Mouse (Mus musculus) gastrocnemius, adult 2 months (tissue): Measurements from ENCODE around the gene Dnaic1. TPM values are rescaled to one million over a fixed set of nuclear protein-coding genes. Genes with fewer than 3 reads are reported as not detected.

ENCODE experiments used
- DNase-seq: peaks from one replicate; pipeline ENCODE4 v3.0.0; 2022
- H3K27ac ChIP-seq: fragments of 200-600 bp; 2 replicates; pipeline ENCODE4 v1.8.1; 2022; ENCODE audit warnings: mild to moderate bottlenecking
- H3K4me3 ChIP-seq: fragments of 200-600 bp; 2 replicates; pipeline ENCODE4 v1.8.1; 2022; ENCODE audit warnings: mild to moderate bottlenecking, moderate library complexity
- CTCF ChIP-seq: fragments of 200-600 bp; IDR thresholded peaks from 2 replicates; pipeline ENCODE4 v1.8.1; 2022; ENCODE audit warnings: antibody characterized with exemption, mild to moderate bottlenecking, moderate library complexity
- intact Hi-C: fragments of 180-260 bp; cut with DNase I; formaldehyde crosslinking; loops from one replicate; pipeline ENCODE4 v1.15.1; 2025
- total RNA-seq, 2 experiments: library from RNA; stranded (reverse); gene quantifications; 2 replicates each; pipeline ENCODE4 v1.2.3; 2021

Gene Dnaic1
- total RNA-seq, 2 experiments from 2014 or later, result 0.56 to 0.59 TPM

- DNase-seq, result no peak
- TF ChIP-seq CTCF, result no peak
- no peak overlapping the region for H3K27ac ChIP-seq
- intact Hi-C loops, result no loop called here
- H3K4me3 ChIP-seq, result no peak overlapping the region
Observed at GRCm38 (mm10) chr4:41659556-41659955, 90.0 kb downstream of the Dnaic1 start.

DNA sequence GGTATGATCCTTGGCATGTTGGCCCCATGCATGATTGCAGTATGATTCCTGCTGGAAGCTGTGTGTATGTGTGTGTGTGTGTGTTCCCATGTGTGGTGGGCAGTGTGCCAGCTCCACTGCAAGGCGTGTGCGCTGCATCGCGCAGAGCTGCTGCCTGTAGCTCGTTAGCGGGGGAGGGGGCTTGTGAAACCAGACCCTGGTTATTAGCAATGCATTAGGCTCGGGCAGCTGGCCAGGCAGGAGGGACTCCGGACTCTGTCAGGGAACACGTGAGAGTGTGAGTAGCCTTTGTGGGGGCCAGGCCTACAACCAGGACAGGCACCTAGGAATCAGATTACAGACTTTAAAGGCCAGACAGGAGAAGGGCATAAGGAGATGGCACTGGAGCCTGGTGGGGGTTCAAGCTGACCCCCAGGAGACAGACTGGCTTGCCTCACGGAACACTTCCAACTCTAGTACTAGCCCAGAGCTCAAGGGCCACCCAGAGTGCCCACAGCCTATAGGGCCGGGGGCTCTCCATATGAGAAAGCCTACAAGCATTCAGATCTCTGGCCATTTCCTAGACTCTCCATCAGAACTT lies 91.4 kb downstream of the Dnaic1 start:
- no peak for TF ChIP-seq CTCF
- peak; percentile 63 for DNase-seq
- no peak overlapping the region for H3K4me3 ChIP-seq
- intact Hi-C loops, result no loop called here
- H3K27ac ChIP-seq, result peak overlapping the region; percentile 43; the same call in 1 of the 2 replicates

- intact Hi-C loops, result no loop called here
Observed at GRCm38 (mm10) chr4:41662723-41663122, 93.1 kb downstream of the Dnaic1 start.

DNA sequence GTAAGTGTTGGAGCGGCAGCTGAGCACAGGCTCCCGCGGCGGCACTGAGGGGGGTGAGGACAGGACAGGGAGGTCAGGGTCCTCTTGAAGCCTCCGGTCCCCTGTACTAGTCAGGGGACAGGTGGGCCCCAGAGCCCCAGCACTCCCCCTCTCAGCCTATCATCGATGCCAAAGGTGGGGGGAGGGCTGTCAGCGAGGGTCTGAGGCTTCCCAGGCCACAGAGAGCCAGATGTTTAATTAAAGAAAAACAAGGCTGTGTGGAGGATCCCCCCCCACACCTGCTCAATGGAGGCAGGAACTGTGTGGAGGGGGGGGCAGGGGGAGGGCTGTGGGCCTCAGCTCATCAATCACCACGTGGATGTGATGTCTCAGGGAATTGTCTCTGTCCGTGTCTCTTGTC lies 94.0 kb downstream of the Dnaic1 start:
- Histone ChIP-seq H3K27ac (peak overlapping the region; percentile 89), H3K4me3 (no peak overlapping the region)
- no peak for DNase-seq
- no peak for TF ChIP-seq CTCF
- intact Hi-C loops, result no loop called here

More at GRCm38 (mm10) chr4:41662723-41663122, 93.1 kb downstream of the Dnaic1 start:
- H3K27ac ChIP-seq, result no peak overlapping the region
- H3K4me3 ChIP-seq, result no peak overlapping the region
- no peak for DNase-seq
- no peak for TF ChIP-seq CTCF

DNA sequence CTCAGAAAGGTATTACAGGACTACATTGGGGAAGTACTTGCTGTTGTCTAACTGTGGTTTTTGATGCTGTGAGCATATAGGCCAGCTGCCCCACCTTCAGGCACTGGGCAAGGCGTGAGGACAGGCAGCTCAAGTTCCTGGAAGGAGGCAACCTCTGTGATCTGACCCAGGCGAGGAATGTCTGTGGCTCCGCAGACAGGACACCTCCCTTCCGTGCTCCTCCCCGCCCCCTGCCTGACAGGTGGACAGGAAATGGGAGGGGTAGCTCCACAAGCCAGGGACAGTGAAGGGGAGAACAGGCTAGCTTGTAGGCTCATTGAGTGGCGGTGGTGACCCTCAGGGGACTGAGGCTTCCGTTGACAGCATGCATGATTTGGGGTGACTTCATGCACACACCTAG lies 95.0 kb downstream of the Dnaic1 start:
- DNase-seq, result peak; percentile 83

DNA sequence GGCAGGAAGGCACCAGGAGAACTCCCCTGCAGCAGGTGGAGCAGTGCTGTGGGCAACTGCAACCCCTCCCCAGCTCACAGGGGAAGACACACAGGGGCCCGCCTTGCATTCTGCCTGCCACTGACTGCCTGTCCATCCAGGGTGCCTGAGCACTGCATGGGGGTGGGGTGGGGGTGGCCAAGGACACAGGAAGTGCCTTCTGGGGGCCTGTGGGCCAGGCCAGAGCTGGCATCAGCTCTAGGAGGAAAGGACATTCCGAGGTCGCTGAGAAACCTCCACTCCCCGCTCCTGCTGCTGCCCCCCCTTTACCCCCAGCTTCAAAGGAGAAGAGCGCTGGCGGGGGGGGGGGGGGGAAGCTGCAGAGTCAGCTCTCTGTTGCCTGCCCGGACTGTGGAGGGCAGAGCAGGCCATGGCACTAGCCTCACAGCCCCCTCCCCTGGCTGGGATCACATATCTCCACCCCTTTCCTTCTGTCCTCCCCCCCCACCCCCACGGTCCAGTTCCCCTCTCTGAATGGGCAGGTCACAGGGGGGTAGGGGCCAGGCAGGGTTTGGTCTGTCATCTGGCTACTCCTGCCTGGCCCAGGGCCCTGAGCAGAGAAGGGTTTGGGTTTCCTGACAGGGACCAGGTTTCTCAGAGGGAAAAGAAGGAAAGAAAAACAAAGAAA lies 95.6 kb downstream of the Dnaic1 start:
- TF ChIP-seq CTCF, result no peak
- Histone ChIP-seq H3K4me3 (peak overlapping the region; percentile 33), H3K27ac (peak overlapping the region; percentile 89)
- peak; percentile 76 for DNase-seq
- intact Hi-C loops, result no loop called here

More for the DNA sequence above, 95.0 kb downstream of the Dnaic1 start:
- H3K27ac ChIP-seq, result peak overlapping the region; percentile 89
- intact Hi-C loops, result no loop called here
- peak overlapping the region; percentile 33 for H3K4me3 ChIP-seq
- TF ChIP-seq CTCF, result no peak

GRCm38 (mm10) chr4:41666646-41667045 lies 97.1 kb downstream of the Dnaic1 start:
- DNase-seq, result peak; percentile 85
- H3K27ac ChIP-seq, result peak overlapping the region; percentile 77
- H3K4me3 ChIP-seq, result no peak overlapping the region
- intact Hi-C loops, result no loop called here
- peak; percentile 26; the same call in 1 of the 2 replicates for TF ChIP-seq CTCF

GRCm38 (mm10) chr4:41670836-41671235 lies 101.3 kb downstream of the Dnaic1 start:
- intact Hi-C loops, result no loop called here
- TF ChIP-seq CTCF, result no peak
- Histone ChIP-seq H3K4me3 (no peak overlapping the region), H3K27ac (no peak overlapping the region)
- no peak for DNase-seq

GRCm38 (mm10) chr4:41671500-41671899 lies 101.9 kb downstream of the Dnaic1 start:
- Histone ChIP-seq H3K4me3 (no peak overlapping the region), H3K27ac (no peak overlapping the region)
- no peak for TF ChIP-seq CTCF
- intact Hi-C loops, result no loop called here
- DNase-seq, result no peak

- intact Hi-C loops, result no loop called here
- no peak for TF ChIP-seq CTCF
- Histone ChIP-seq H3K4me3 (no peak overlapping the region), H3K27ac (no peak overlapping the region)
- DNase-seq, result no peak
Observed at GRCm38 (mm10) chr4:41671963-41672480, 102.4 kb downstream of the Dnaic1 start.

GRCm38 (mm10) chr4:41672522-41672963 lies 103.0 kb downstream of the Dnaic1 start:
- no peak for DNase-seq

DNA sequence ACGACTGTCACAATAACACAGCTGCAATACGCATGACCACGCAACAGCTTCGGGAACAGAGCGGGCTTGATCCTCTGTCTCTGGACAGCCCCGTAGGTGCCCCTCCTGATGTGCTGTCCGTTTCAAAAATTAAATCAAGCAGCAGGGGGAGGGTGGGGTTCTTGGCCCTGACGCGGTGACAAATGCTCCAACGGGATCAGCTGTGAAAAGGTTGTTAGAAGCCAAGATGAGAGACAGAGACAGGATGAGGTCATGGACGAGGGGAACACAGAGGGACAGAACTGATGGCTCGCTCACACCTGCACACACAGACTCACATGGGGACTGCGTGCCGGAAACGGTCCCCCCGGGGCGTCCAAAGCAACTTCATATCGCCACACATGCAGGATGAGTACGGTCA lies 103.6 kb downstream of the Dnaic1 start:
- intact Hi-C loops, result no loop called here
- Histone ChIP-seq H3K4me3 (no peak overlapping the region), H3K27ac (no peak overlapping the region)
- no peak for DNase-seq
- no peak for TF ChIP-seq CTCF

More at GRCm38 (mm10) chr4:41672522-41672963, 103.0 kb downstream of the Dnaic1 start:
- no peak overlapping the region for H3K27ac ChIP-seq
- intact Hi-C loops, result no loop called here
- no peak overlapping the region for H3K4me3 ChIP-seq
- TF ChIP-seq CTCF, result no peak

DNA sequence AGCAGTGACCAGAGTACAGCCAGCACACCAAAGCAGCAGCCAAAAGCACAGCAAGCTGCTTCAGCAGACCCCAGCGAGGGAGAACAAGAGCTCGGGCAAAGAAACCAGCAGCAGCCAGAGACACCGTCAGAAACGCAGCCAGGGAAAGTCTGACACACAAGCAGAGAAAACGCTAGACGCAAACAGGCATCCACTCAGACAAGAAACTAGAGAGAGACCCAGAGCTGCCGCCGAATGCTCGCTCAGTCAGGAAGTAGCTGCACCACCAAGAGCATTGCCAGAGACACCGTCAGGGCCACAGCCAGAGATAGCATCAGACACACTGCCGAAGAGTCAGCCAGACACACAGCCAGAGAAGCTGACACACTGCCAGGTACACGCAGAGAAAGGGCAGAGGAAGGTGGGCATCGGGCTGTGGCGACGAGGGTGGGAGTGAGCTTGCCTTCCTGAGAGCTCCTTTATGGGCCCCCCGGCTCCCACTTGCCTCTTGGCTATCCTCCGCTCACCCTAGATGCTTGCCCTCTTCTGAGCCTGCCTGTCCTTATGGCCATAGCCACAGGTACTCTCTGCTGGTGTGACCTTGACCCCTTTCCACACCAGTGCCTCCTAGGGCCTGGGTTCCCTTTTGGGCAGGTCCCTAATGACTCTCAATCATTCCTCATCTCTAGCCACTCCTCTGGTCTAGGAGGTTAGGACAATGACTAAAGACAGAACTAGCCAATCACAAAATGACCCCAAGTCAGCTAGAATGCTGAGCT lies 106.9 kb downstream of the Dnaic1 start:
- Histone ChIP-seq H3K27ac (peak overlapping the region; percentile 5; the same call in 1 of the 2 replicates), H3K4me3 (no peak overlapping the region)
- TF ChIP-seq CTCF, result no peak
- intact Hi-C loops, result no loop called here
- DNase-seq, result no peak
